Mouse (Mus musculus): ENCODE results near the gene Itk. TPM values are rescaled to one million over a fixed set of nuclear protein-coding genes. Genes with fewer than 3 reads are reported as not detected.

Itk gene
- total RNA-seq, 2 experiments from 2014 or later: 0.36 to 0.58 TPM

DNA sequence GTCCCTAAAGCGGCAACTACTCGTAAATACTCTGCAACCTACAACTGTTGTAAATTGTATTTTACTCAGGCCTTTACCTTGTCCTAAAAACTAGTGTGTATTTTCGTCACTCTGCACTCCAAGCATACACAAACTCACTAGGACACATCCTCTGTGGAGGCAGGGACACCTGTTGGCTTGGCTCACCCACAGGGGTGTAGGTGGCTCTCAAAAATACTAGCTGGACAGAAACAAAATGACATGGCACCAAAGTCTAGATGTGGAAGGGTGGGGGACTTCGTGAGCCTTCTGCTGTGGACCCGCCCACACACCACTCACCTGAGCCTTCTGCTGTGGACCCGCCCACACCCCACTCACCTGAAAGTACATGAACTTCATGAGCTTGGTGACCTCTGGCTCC is 105.5 kb downstream of the Itk start:
- no peak for DNase-seq (ENCODE audit: low spot score in 2 of 2)

DNA sequence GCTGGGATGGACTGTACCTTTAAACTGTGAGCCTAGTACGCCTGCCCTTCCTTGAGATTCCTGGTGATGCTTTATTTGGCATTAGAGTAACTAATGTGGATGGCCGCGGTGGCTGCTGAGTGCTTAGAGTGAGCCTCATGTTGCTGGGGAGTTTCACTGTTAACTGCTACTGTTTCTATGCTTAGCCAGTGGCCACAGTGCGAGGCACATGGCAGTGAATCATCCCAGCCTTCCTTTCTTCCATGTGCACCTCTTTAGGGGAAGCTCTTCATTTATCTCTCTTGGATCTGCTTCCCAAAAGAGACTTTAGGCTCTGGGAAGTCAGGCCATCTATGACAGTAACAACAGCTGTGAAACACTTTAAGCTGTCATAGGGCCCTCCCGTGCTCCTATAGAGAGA is 106.7 kb downstream of the Itk start:
- no peak for DNase-seq (ENCODE audit: low spot score in 2 of 2)

DNA sequence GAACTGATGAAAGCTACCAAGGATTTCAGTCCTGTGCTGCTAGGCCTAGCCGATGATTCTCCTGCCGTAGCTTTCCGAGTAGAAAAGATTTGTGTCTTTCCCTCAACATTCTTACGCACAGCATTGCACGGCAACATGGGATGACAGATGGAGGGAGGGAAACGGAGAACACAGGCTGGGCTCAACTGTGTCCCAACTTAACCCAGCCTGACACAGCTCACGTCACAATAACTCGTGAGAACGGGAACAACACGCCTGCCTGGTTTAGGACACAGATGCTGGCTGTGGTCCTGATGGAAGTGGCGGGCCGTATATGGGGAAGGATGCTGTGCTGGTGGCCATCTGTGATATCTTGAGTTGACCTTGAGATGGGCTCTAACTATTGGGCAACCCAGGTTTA is 110.6 kb downstream of the Itk start:
- peak; percentile 47 to 65 for DNase-seq (ENCODE audit: low spot score in 2 of 2)

DNA sequence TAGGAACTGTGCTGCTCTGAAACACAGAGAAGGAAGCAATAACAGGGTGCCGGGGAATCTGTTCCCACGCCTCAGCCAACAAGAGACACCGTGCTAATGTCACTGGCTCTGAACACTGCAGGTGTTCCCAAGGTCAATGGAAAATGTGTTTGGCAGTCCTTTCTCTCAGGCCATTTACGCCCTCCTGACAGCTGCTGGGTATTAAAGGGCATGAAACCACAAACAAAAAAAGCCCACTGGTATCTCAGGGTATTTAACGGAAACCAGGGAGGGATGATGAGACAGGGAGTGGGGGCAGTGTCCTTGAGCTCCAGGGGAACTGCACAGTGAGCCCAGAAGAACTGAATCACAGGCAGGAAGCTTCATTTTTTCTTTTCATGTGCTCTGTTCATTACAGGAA is 111.2 kb downstream of the Itk start:
- no peak for DNase-seq (ENCODE audit: low spot score in 2 of 2)

DNA sequence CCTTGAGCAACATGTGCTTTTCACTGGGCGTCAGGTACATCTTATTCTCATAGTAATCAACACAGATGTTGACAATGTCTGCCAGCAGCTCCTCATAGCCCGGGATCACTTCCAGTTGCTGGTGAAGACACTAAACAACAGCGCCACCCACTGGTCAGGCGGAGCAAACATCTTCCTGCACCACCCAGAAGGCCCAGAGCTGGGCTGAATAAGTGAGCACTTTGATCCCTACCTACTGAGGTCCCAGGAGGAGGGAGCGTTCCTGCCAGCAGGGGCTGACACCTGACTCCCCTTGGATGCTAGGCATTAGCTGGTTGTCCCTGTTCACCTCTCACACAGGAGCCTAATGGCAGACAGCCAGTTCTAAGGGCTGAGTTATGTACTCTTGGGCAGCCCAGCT is 112.5 kb downstream of the Itk start:
- no peak for DNase-seq (ENCODE audit: low spot score in 2 of 2)

DNA sequence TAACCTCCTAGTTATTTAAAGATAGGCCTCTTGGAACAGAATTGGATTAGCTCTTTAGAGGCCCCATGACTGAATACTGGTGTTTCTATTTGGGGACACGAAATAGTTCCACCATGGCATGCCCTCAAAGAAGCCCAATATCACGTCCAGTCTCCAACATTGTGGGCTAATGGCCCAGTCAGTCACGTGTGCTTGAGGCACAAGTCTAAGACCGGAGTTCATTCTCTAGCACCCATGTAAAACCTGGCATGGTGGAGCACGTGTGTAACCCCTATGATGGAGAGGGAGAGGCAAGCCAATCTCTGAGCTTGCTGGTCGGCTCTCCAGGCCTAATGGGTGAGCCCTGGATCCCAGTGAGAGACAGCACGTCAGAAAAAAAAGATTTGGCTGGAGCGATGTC is 113.1 kb downstream of the Itk start:
- DNase-seq (ENCODE audit: low spot score in 2 of 2): no peak

DNA sequence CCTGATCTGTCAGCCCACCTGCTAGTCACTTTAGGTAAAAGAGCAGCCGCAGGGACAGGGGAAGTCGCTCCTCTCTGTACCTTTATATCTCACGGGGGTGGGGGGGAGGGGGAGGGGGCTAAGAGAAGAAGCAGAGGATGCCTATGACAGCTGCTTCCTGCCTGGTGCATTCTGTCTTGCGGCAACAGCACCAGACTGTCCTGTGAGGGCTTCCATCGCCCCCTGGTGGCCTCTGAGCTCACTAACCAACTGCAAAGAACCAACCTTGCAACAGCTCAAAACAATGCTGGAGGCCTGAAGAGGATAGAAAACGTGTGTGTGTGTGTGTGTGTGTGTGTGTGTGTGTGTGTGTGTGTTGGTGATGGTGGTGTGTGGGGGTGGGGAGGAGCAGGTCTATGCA is 114.0 kb downstream of the Itk start:
- DNase-seq (ENCODE audit: low spot score in 2 of 2): peak; percentile 76 to 82

Other genes starting within 250 kb of the Itk start
- gene Nipal4, start 223.0 kb downstream of the Itk start, total RNA-seq (2021): 1 to 10 TPM; 4.1 to 4.6 TPM
- gene Fndc9, start 154.0 kb downstream of the Itk start, total RNA-seq (2021): 1 to 10 TPM; 2.9 to 3.4 TPM
- 100 to 1,000 TPM; 362 to 381 TPM for gene Cyfip2, start 76.7 kb downstream of the Itk start, total RNA-seq (2021)
- not detected for gene Fam71b, start 7.0 kb upstream of the Itk start, total RNA-seq (2021)
- 10 to 100 TPM; 35.5 to 36.8 TPM for gene Med7, start 47.4 kb upstream of the Itk start, total RNA-seq (2021)
- gene Havcr2, start 65.4 kb upstream of the Itk start, total RNA-seq (2021): 1 to 10 TPM; 2.0 to 2.2 TPM
- not detected for gene Gm12169, start 134.7 kb upstream of the Itk start, total RNA-seq (2021)
- not detected for gene BC053393, start 182.0 kb upstream of the Itk start, total RNA-seq (2021)
- not detected for gene Dppa1, start 239.7 kb upstream of the Itk start, total RNA-seq (2021)

Measured in layer of hippocampus, postnatal 14 days (tissue).